In the genomic region with DNA sequence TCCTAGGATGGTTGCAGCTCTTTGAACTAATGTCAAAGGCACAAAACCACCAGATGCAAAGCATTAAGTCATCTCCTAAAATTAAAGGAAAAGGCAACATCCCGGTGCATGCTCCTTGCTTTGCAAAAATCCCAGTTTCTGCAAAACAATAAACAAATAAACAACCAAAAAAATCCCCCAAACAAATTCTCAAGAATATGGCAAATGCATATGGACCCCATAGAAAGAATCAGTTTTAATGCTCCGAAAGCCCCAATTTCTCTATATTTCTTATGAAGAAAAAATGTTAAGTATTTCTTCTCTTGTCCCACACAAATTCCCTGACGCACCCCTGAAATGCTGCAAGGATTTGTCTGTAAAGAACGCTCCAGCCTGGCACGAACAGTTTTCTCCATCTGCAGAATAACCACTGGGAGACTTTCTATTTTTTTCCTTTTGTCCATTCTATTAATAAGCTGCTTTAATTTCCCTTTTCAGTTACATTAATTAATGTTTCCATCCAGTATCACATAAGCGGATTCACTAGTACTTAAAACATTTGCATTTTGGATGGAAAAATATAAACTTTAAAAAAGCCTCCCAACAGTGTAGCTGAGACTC, we compare ENCODE assay signal across 8 mouse cellular contexts. TPM values are rescaled to one million over a fixed set of nuclear protein-coding genes. Genes with fewer than 3 reads are reported as not detected.
DNase-seq lines count a peak whose midpoint lies in the region; ATAC-seq lines count a peak whose summit lies in the region.

No protein-coding gene starts in this region.

- peak overlapping the region; percentile 47 for H3K4me3 ChIP-seq in limb, embryonic 15.5 days

- H3K4me1 ChIP-seq in limb, embryonic 15.5 days = peaks cover 38% of the 10 kb centered on the region

- ATAC-seq in cerebellum, adult (ENCODE audit: insufficient number of reproducible peaks, low FRiP score, low TSS enrichment) = no peak
- no peak for ATAC-seq in limb, embryonic 15.5 days (ENCODE audit: insufficient number of reproducible peaks, low FRiP score, low TSS enrichment, low read depth)

- DNase-seq in cerebellum, adult 9-10 months = peak; percentile 49
- DNase-seq in right cerebral cortex, postnatal 4 days = peak; percentile 7
- DNase-seq in right cerebral cortex, adult 18-20 months = no peak
- no peak for DNase-seq in adrenal gland, postnatal 10 days
- no peak for DNase-seq in left cerebral cortex, adult 18-20 months (ENCODE audit: low spot score in 2 of 2)
- DNase-seq in thymus, postnatal 0 days (ENCODE audit: low spot score) = no peak

- H3K9me3 ChIP-seq in limb, embryonic 15.5 days = no peaks in the 10 kb centered on the region

- H3K27me3 ChIP-seq in limb, embryonic 15.5 days = peaks cover 65% of the 10 kb centered on the region

- no peaks in the 10 kb centered on the region for H3K36me3 ChIP-seq in limb, embryonic 15.5 days

- WGBS in limb, embryonic 15.5 days = 18% methylated on average over 6 of the region's 6 CpGs

- no peak overlapping the region for H3K9ac ChIP-seq in limb, embryonic 15.5 days

- no peak overlapping the region for H3K27ac ChIP-seq in limb, embryonic 15.5 days

- peak overlapping the region; percentile 87 for H3K4me2 ChIP-seq in limb, embryonic 15.5 days

RNA-seq across cellular contexts. Expression of a gene that starts 1.9 kb away (rescaled TPM):
- polyA plus RNA-seq in limb, embryonic 15.5 days (2015; fragmentation: Nextera tagmentation; extraction: Ambion mirVana) = 24.0 and 24.9 TPM in 2 replicates
- 10 to 100 TPM; 21.9 to 41.4 TPM for total RNA-seq in adrenal gland, postnatal 10 days (2021)
- total RNA-seq in left cerebral cortex, adult 18-20 months (2021) = 100 to 1,000 TPM; 277 to 333 TPM
- 0.28 and 0.29 TPM in 2 replicates for polyA plus RNA-seq in thymus, postnatal 0 days (2015; fragmentation: Nextera tagmentation; extraction: Ambion mirVana)

Comparison
In these comparisons a context has a peak if more than half of its experiments do, and no peak if none do; other contexts are left out.
1. DNase-seq: peak in cerebellum, adult 9-10 months (single experiment) and right cerebral cortex, postnatal 4 days (single experiment); none in right cerebral cortex, adult 18-20 months (single experiment), adrenal gland, postnatal 10 days (single experiment), left cerebral cortex, adult 18-20 months (0 of 2) and thymus, postnatal 0 days (single experiment).
2. RNA of a gene that starts 1.9 kb away (total RNA-seq): 277 to 333 TPM in left cerebral cortex, adult 18-20 months; 21.9 to 41.4 TPM in adrenal gland, postnatal 10 days; every median in the first group is over 4 times any median in the second.